Mouse (Mus musculus): ENCODE measurements at regions not wholly inside any gene's neighbourhood (a gene's known extent, or its start where the extent isn't known, plus 50 kb on each side); places are given as distances from the start of the nearest gene placed in this dataset.
"Not testable (repeated sequence)": the region's sequence is repeated elsewhere in the genome, so short reads cannot be mapped to it uniquely, and the experiment has no call there.

GRCm38 (mm10) chr2:71597956-71598355 lies 51.4 kb upstream of the Dlx2 start:
- ChIA-PET CTCF (interaction anchor here (0.6 to 4.9 kb wide), 28 partner anchors 10 to 728 kb away, joined by 3 to 38 read pairs (median 4); no protein-coding TSS in a partner anchor), POLR2A (interaction anchor here (0.6 to 2.6 kb wide), 23 partner anchors 9 to 490 kb away, joined by 3 to 10 read pairs (median 4); partner anchors contain the start of gene Itga6 (in 3 of the 4))

- POLR2A ChIA-PET: interaction anchor here (0.6 to 2.6 kb wide), 24 partner anchors 9 to 217 kb away, joined by 3 to 10 read pairs (median 3); partner anchors contain the start of genes Itga6 (in 3 of the 4) and Metap1d (in 1 of the 4)
- CTCF ChIA-PET: interaction anchor here (0.5 to 4.9 kb wide), 34 partner anchors 9 to 1461 kb away, joined by 3 to 38 read pairs (median 4); partner anchors contain the start of gene Gm11084 (in 1 of the 4)
These were observed 51.8 kb upstream of the Dlx2 start for GRCm38 (mm10) chr2:71598368-71598767.

- ChIA-PET POLR2A (interaction anchor here (0.6 to 2.6 kb wide), 21 partner anchors 8 to 217 kb away, joined by 3 to 10 read pairs (median 3); partner anchors contain the start of genes Itga6 (in 2 of the 4) and Metap1d (in 1 of the 4)), CTCF (interaction anchor here (0.5 to 4.9 kb wide), 35 partner anchors 9 to 1461 kb away, joined by 3 to 38 read pairs (median 4); partner anchors contain the start of gene Gm11084 (in 1 of the 4))
These were observed 52.2 kb upstream of the Dlx2 start for GRCm38 (mm10) chr2:71598778-71599177.

GRCm38 (mm10) chr2:71600213-71600612 lies 53.7 kb upstream of the Dlx2 start:
- ChIA-PET CTCF (interaction anchor here in 3 of 4 experiments (0.6 to 1.1 kb wide), 6 partner anchors 15 to 237 kb away, joined by 3 to 4 read pairs (median 3); no protein-coding TSS in a partner anchor), POLR2A (interaction anchor here in 2 of 4 experiments (0.6 to 1.9 kb wide), 7 partner anchors 9 to 1861 kb away, joined by 3 to 5 read pairs (median 3); partner anchors contain the start of gene Itga6 (in 1 of the 2))

- ChIA-PET POLR2A (interaction anchor here in 1 of 4 experiments (0.6 to 1.9 kb wide), 3 partner anchors 10 to 433 kb away, joined by 3 to 5 read pairs (median 3); partner anchors contain the start of gene Itga6), CTCF (interaction anchor here in 2 of 4 experiments (1.0 to 1.6 kb wide), 3 partner anchors 14 to 211 kb away, joined by 3 to 4 read pairs (median 4); no protein-coding TSS in a partner anchor)
These were observed 54.4 kb upstream of the Dlx2 start for GRCm38 (mm10) chr2:71600999-71601398.

GRCm38 (mm10) chr2:71603796-71604195 lies 57.2 kb upstream of the Dlx2 start:
- CTCF ChIA-PET, POLR2A ChIA-PET: not testable (repeated sequence)

- ChIA-PET POLR2A (interaction anchor here in 3 of 4 experiments (1.2 to 1.7 kb wide), 5 partner anchors 20 to 208 kb away, joined by 3 to 4 read pairs (median 3); partner anchors contain the start of gene Itga6 (in 1 of the 3)), CTCF (no interaction called here)
These were observed 59.1 kb upstream of the Dlx2 start for GRCm38 (mm10) chr2:71605606-71606005.

GRCm38 (mm10) chr2:71607087-71607502 lies 60.5 kb upstream of the Dlx2 start:
- CTCF ChIA-PET: interaction anchor here in 3 of 4 experiments (1.0 to 1.4 kb wide), 5 partner anchors 8 to 206 kb away, joined by 3 to 6 read pairs (median 3); no protein-coding TSS in a partner anchor
- POLR2A ChIA-PET: interaction anchor here in 3 of 4 experiments (0.5 to 1.7 kb wide), 21 partner anchors 9 to 304 kb away, joined by 3 to 6 read pairs (median 3); partner anchors contain the start of gene Itga6 (in 1 of the 3)

- POLR2A ChIA-PET: no interaction called here
These were observed 66.7 kb upstream of the Dlx2 start for GRCm38 (mm10) chr2:71613216-71613615.

GRCm38 (mm10) chr2:71616526-71616925 lies 70.0 kb upstream of the Dlx2 start:
- CTCF ChIA-PET: interaction anchor here in 2 of 4 experiments (0.9 to 1.3 kb wide), 3 partner anchors 9 to 198 kb away, joined by 3 to 4 read pairs (median 3); no protein-coding TSS in a partner anchor
- POLR2A ChIA-PET: interaction anchor here in 1 of 4 experiments (0.5 to 1.6 kb wide), 2 partner anchors 9 to 100 kb away, joined by 3 to 4 read pairs; no protein-coding TSS in a partner anchor

More at GRCm38 (mm10) chr2:71613216-71613615, 66.7 kb upstream of the Dlx2 start:
- CTCF ChIA-PET: no interaction called here

- POLR2A ChIA-PET: interaction anchor here in 2 of 4 experiments (0.7 to 1.7 kb wide), 8 partner anchors 9 to 194 kb away, joined by 3 to 5 read pairs (median 4); partner anchors contain the start of gene Itga6 (in 1 of the 2)
- CTCF ChIA-PET: no interaction called here
These were observed 74.9 kb upstream of the Dlx2 start for GRCm38 (mm10) chr2:71621458-71621857.

GRCm38 (mm10) chr2:71622532-71623099 lies 76.1 kb upstream of the Dlx2 start:
- ChIA-PET CTCF (interaction anchor here in 2 of 4 experiments (0.6 to 1.3 kb wide), 3 partner anchors 190 to 413 kb away, joined by 4 to 6 read pairs (median 5); no protein-coding TSS in a partner anchor), POLR2A (interaction anchor here (0.6 to 1.7 kb wide), 11 partner anchors 10 to 193 kb away, joined by 3 to 6 read pairs (median 4); partner anchors contain the start of gene Itga6 (in 1 of the 4))

- ChIA-PET POLR2A (interaction anchor here in 2 of 4 experiments (0.7 to 1.7 kb wide), 4 partner anchors 35 to 177 kb away, joined by 4 to 6 read pairs (median 4); partner anchors contain the start of gene Itga6 (in 1 of the 2)), CTCF (interaction anchor here in 2 of 4 experiments (0.6 to 1.3 kb wide), 3 partner anchors 189 to 414 kb away, joined by 4 to 6 read pairs (median 5); no protein-coding TSS in a partner anchor)
These were observed 76.6 kb upstream of the Dlx2 start for GRCm38 (mm10) chr2:71623134-71623533.

GRCm38 (mm10) chr2:71625298-71625902 lies 78.8 kb upstream of the Dlx2 start:
- ChIA-PET CTCF (interaction anchor here in 2 of 4 experiments (1.0 to 1.4 kb wide), 4 partner anchors 9 to 187 kb away, joined by 3 to 5 read pairs (median 4); no protein-coding TSS in a partner anchor), POLR2A (interaction anchor here (0.6 to 1.9 kb wide), 20 partner anchors 13 to 248 kb away, joined by 3 to 10 read pairs (median 4); partner anchors contain the start of genes Itga6 (in 1 of the 4) and Pdk1 (in 1 of the 4))

GRCm38 (mm10) chr2:71626404-71626803 lies 79.8 kb upstream of the Dlx2 start:
- POLR2A ChIA-PET: interaction anchor here in 1 of 4 experiments (1.7 kb wide), 1 partner anchor 12 kb away, joined by 3 read pairs; no protein-coding TSS in a partner anchor
- CTCF ChIA-PET: interaction anchor here in 1 of 4 experiments (0.6 kb wide), 1 partner anchor 194 kb away, joined by 3 read pairs; no protein-coding TSS in a partner anchor

GRCm38 (mm10) chr2:71627097-71627755 lies 80.7 kb upstream of the Dlx2 start:
- POLR2A ChIA-PET: interaction anchor here in 2 of 4 experiments (0.7 to 1.8 kb wide), 3 partner anchors 9 to 14 kb away, joined by 3 to 4 read pairs (median 4); no protein-coding TSS in a partner anchor
- CTCF ChIA-PET: no interaction called here

- POLR2A ChIA-PET: interaction anchor here in 2 of 4 experiments (1.3 to 2.7 kb wide), 5 partner anchors 13 to 173 kb away, joined by 3 to 9 read pairs (median 4); no protein-coding TSS in a partner anchor
- CTCF ChIA-PET: interaction anchor here in 1 of 4 experiments (1.1 kb wide), 2 partner anchors 10 to 244 kb away, joined by 3 to 4 read pairs; partner anchors contain the start of gene Pdk1
These were observed 82.3 kb upstream of the Dlx2 start for GRCm38 (mm10) chr2:71628821-71629220.
